Mouse (Mus musculus) liver, embryonic 14.5 days (tissue): ENCODE data around the gene Olfr461. TPM values are rescaled to one million over a fixed set of nuclear protein-coding genes. Genes with fewer than 3 reads are reported as not detected.
"Not testable (repeated sequence)": the region's sequence is repeated elsewhere in the genome, so short reads cannot be mapped to it uniquely, and the experiment has no call there.

Experiments used
- ATAC-seq: fragments of 200-750 bp; cut with Nextera tagmentation; 2 replicates; pipeline ENCODE4 v1.8.0; 2017; ENCODE audit warnings: moderate number of reproducible peaks, mild to moderate bottlenecking, moderate library complexity; ENCODE audit not compliant: insufficient read depth
- DNase-seq, 3 experiments: peaks; one replicate each; pipeline ENCODE4 v3.0.0-alpha.2; 2012 to 2013; ENCODE audit warnings: low read depth in 3 of 3, low spot score in 3 of 3
- H3K27ac ChIP-seq: fragments of 300-500 bp; sonication (generic); 2 replicates; pipeline ENCODE4 v1.5.1; 2014; ENCODE audit warnings: moderate library complexity, mild to moderate bottlenecking, control low read depth, inconsistent platforms
- H3K27me3 ChIP-seq: fragments of 300-500 bp; sonication (generic); 2 replicates; pipeline ENCODE4 v1.6.1; 2014; ENCODE audit warnings: mild to moderate bottlenecking, low read length, moderate library complexity; ENCODE audit not compliant: control insufficient read depth, insufficient read depth
- H3K36me3 ChIP-seq: fragments of 300-500 bp; sonication (generic); replicated peaks from 2 replicates; pipeline ENCODE4 v1.6.1; 2014; ENCODE audit warnings: low read depth; ENCODE audit not compliant: control insufficient read depth, insufficient read depth
- H3K4me1 ChIP-seq, 2 experiments: fragments of 200-500 bp in 1 of 2; fragments of 300-500 bp in 1 of 2; sonication (generic) in 1 of 2; replicated peaks; 2 replicates each; pipeline ENCODE4 v1.6.1; 2012 to 2014; ENCODE audit warnings: antibody characterized with exemption in 1 of 2, inconsistent platforms in 1 of 2, low read length in 1 of 2; ENCODE audit not compliant: control insufficient read depth in 2 of 2, insufficient read depth in 2 of 2
- H3K4me2 ChIP-seq: fragments of 300-500 bp; sonication (generic); 2 replicates; pipeline ENCODE4 v1.6.1; 2014; ENCODE audit warnings: low read depth, mild to moderate bottlenecking, control low read depth, moderate library complexity
- H3K4me3 ChIP-seq, 2 experiments: fragments of 200-500 bp in 1 of 2; fragments of 300-500 bp in 1 of 2; sonication (generic) in 1 of 2; 2 replicates each; pipeline ENCODE4 v1.5.1; 2012 to 2014; ENCODE audit warnings: low read depth in 2 of 2, low read length in 2 of 2, mild to moderate bottlenecking in 2 of 2, control low read depth in 1 of 2, inconsistent platforms in 1 of 2, moderate library complexity in 1 of 2; ENCODE audit not compliant: insufficient read depth in 1 of 2
- H3K9ac ChIP-seq: fragments of 300-500 bp; sonication (generic); replicated peaks from 2 replicates; pipeline ENCODE4 v1.6.1; 2014; ENCODE audit warnings: mild to moderate bottlenecking, control low read depth, moderate library complexity
- H3K9me3 ChIP-seq: fragments of 300-500 bp; sonication (generic); 2 replicates; pipeline ENCODE4 v1.6.1; 2016; ENCODE audit warnings: low read length, mixed read lengths; ENCODE audit not compliant: control insufficient read depth
- CTCF ChIP-seq: IDR thresholded peaks from 2 replicates; pipeline ENCODE4 v1.5.1; 2016; ENCODE audit warnings: antibody characterized with exemption, low read depth, control low read depth
- EP300 ChIP-seq: IDR thresholded peaks from 2 replicates; pipeline ENCODE4 v1.6.1; 2016; ENCODE audit warnings: antibody characterized with exemption, low read depth
- WGBS: fragments of 180-500 bp; shearing (Covaris S2); extraction: QIAGEN DNeasy Blood & Tissue Kit; methylation state at CpG from one replicate; pipeline ENCODE4 v1.1.7; 2014; ENCODE audit not compliant: insufficient replicate concordance; 5-methylcytosine and 5-hydroxymethylcytosine counted together
- polyA plus RNA-seq, 2 experiments: library from polyadenylated mRNA; depleted of rRNA in 1 of 2; stranded (reverse) in 1 of 2; unstranded in 1 of 2; fragments of >200 nt; fragmentation: Nextera tagmentation in 1 of 2; extraction: Ambion mirVana in 1 of 2; gene quantifications; 2 replicates each; pipeline versions ENCODE4 v1.2.1 to v1.2.3; 2012 to 2014

The Olfr461 gene
- polyA plus RNA-seq (2012; rRNA removed) (not detected in 2 replicates), polyA plus RNA-seq (2014; fragmentation: Nextera tagmentation; extraction: Ambion mirVana) (not detected in 2 replicates)

DNA sequence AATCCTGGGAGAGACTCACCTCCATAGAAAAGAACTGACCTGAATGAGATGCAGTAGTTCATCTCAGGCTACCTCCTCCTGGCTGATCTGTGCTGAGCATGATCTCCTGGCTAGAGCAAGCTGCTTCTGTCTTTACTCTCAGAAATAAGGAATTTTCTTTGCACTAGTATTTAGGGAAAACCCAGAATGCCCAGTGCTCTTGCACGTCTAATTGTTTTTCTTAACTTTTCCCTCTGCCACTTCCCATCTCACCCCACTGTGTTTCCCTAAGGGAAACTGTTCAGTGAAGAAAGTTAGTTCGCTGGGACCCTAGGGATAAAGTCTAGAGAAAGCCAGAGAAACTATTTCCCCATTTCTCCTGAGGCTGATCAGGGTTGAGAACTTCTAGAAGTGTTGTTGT is at the start of gene Olfr461:
Gene Olfr461, minus strand, starts transcription at position 101 of the 400 bp plus-strand sequence.
- no peaks in the 10 kb centered on the region for H3K9me3 ChIP-seq
- H3K36me3 ChIP-seq, result no peaks in the 10 kb centered on the region
- DNase-seq (no peak), ATAC-seq (no peak)
- H3K4me3 ChIP-seq, result no peak within 1 kb of the TSS
- H3K9ac ChIP-seq, result no peak within 1 kb of the TSS
- H3K4me2 ChIP-seq, result no peak within 1 kb of the TSS
- TF ChIP-seq CTCF (no peak), EP300 (no peak)
- no peak within 1 kb of the TSS for H3K27ac ChIP-seq
- H3K27me3 ChIP-seq, result no peaks in the 10 kb centered on the region
- WGBS, result 41% methylated on average over 2 of the region's 2 CpGs
- no peaks in the 10 kb centered on the region for H3K4me1 ChIP-seq

DNA sequence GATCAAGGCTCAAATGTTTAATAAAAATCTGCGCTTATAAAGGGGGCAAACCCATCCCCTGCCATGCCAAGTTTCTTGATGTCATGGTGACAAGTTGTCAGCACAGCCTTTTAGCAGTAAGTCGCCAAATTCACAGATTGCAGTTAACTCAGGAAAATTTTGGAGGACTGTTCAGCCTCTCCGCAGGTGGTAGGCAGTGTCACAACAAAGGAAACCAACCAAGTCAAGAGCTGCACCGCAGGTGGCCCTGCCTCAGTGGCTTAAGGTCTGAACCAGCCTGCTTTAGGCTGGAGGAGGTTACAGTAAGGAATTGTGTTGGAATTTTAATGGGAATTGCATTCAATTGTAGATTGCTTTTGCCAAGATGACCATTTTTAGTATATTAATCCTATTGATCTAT is 43.7 kb upstream of the Olfr461 start:
- not testable (repeated sequence) for H3K27ac ChIP-seq, ATAC-seq

DNA sequence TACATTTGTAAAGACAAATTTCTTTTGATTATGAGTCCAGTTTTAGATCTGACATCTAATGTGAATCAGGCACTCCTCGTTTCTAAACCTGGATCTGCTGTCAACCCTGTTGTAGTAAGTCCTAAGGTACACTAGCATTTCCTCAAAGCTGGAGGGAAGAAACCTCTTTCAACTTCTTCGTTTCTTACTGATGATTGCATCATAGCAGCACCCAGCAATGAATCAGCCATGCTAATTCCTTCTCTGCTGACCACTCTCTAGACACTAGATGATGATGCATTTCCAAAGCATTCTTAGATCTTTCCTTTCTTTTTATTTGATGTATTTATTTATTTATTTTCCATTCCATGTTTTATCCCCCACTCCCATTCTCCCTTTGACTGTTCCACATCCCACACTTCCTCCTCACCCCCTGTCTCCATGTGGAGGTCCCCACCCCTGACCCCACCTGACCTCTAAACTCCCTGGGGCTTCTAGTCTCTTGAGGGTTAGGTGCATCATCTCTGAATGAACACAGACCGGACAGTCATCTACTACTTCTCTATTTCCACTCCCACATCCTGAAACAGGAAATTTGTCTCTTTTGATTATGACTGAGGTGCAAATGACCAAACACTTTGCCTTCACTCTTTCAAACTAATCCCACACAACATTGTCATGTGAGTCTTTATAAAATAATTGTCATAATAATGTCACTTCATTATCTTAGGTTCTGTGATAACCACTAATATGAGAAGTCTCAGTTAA is 40.1 kb upstream of the Olfr461 start:
- 6% methylated on average over 3 of the region's 3 CpGs for WGBS
- no peak for DNase-seq
- no peak for TF ChIP-seq EP300
- TF ChIP-seq CTCF, result no peak
- no peak overlapping the region for H3K4me3 ChIP-seq
- no peak overlapping the region for H3K4me2 ChIP-seq
- no peak overlapping the region for H3K27ac ChIP-seq
- H3K27me3 ChIP-seq, result no peaks in the 10 kb centered on the region
- H3K9ac ChIP-seq, result no peak overlapping the region
- H3K36me3 ChIP-seq, result no peaks in the 10 kb centered on the region
- H3K4me1 ChIP-seq, result no peaks in the 10 kb centered on the region
- no peak for ATAC-seq
- no peaks in the 10 kb centered on the region for H3K9me3 ChIP-seq

More for the DNA sequence above, 43.7 kb upstream of the Olfr461 start:
- not testable (repeated sequence) for H3K4me1 ChIP-seq, H3K4me3 ChIP-seq, H3K9me3 ChIP-seq, DNase-seq, H3K27me3 ChIP-seq, H3K4me2 ChIP-seq, H3K36me3 ChIP-seq, H3K9ac ChIP-seq
- 28% methylated on average over 4 of the region's 4 CpGs for WGBS

- no peaks in the 10 kb centered on the region for H3K4me1 ChIP-seq
- H3K27me3 ChIP-seq, result no peaks in the 10 kb centered on the region
- ATAC-seq (no peak), DNase-seq (no peak)
- no peak overlapping the region for H3K4me2 ChIP-seq
- no peaks in the 10 kb centered on the region for H3K9me3 ChIP-seq
- no peak overlapping the region for H3K27ac ChIP-seq
- H3K36me3 ChIP-seq, result no peaks in the 10 kb centered on the region
- TF ChIP-seq CTCF, result no peak
- no peak for TF ChIP-seq EP300
- no peak overlapping the region for H3K9ac ChIP-seq
- no peak overlapping the region for H3K4me3 ChIP-seq
- WGBS, result 59% methylated on average over 2 of the region's 2 CpGs
These were observed 33.5 kb upstream of the Olfr461 start for GRCm38 (mm10) chr6:40588346-40588745.

- H3K4me2 ChIP-seq, result no peak within 1 kb of the TSS
- H3K9me3 ChIP-seq, result no peaks in the 10 kb centered on the region
- no peak for ATAC-seq
- H3K27me3 ChIP-seq, result no peaks in the 10 kb centered on the region
- no peak within 1 kb of the TSS for H3K4me3 ChIP-seq
- H3K36me3 ChIP-seq, result no peaks in the 10 kb centered on the region
- TF ChIP-seq CTCF (no peak), EP300 (no peak)
- no peak within 1 kb of the TSS for H3K27ac ChIP-seq
- no peak within 1 kb of the TSS for H3K9ac ChIP-seq
- no peak for DNase-seq
- no peaks in the 10 kb centered on the region for H3K4me1 ChIP-seq
- WGBS, result 25% methylated on average over 5 of the region's 5 CpGs
These were observed 30.8 kb upstream of the Olfr461 start, which contains the start of gene Clec5a for GRCm38 (mm10) chr6:40585645-40586044. Gene Clec5a, minus strand, starts transcription at chr6:40585821.
